Mouse (Mus musculus) C2C12 (cell line): ENCODE data around the gene Sema3f.

ENCODE experiments used
- CTCF ChIP-seq: IDR thresholded peaks from one replicate; pipeline ENCODE4 v1.5.1; 2011; ENCODE audit not compliant: control insufficient read depth, insufficient read depth, insufficient read length
- MYOG ChIP-seq: IDR thresholded peaks from one replicate; pipeline ENCODE4 v1.6.1; 2011; ENCODE audit not compliant: control insufficient read depth, insufficient read length; ENCODE audit errors: extremely low read depth

- TF ChIP-seq MYOG (no peak), CTCF (no peak)
These were observed 8.7 kb upstream of the Sema3f start for GRCm38 (mm10) chr9:107718781-107719540.
